Mouse (Mus musculus) naive thymus-derived CD4-positive, alpha-beta T cell, adult 2 months (primary cell): ENCODE data around the gene Atp5mpl.

Experiments used
- DNase-seq: peaks from one replicate; pipeline ENCODE4 v3.0.0-alpha.2; 2011; ENCODE audit warnings: low read depth

Gene Atp5mpl

DNA sequence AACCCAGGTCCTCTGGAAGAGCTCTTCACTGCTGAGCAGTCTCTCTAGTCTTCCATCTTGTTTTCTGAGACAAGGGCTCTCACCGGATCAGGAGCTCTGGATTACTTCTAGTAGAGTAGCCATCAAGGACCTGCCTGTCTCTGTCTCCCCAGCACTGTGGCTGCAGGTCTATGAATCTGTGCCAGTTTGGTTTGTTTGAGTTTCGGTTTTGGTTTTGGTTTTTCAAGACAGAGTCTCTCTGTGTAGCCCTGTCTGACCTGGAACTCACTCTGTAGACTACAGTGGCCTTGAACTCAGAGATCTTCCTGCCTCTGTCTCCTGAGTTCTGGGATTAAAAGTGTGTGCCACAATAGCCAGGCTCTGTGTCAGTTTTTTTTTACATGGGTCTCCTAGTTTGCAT is 55.0 kb downstream of the Atp5mpl start:
- peak; percentile 67 for DNase-seq
